Mouse (Mus musculus) forebrain, embryonic 11.5 days (tissue): ENCODE results near the gene Noxo1. TPM values are rescaled to one million over a fixed set of nuclear protein-coding genes. Genes with fewer than 3 reads are reported as not detected.

Experiments
- ATAC-seq: fragments of 200-750 bp; cut with Nextera tagmentation; replicated peaks from 2 replicates; pipeline ENCODE4 v1.8.0; 2017; ENCODE audit warnings: moderate TSS enrichment; ENCODE audit not compliant: low FRiP score
- DNase-seq: peaks from one replicate; pipeline ENCODE4 v3.0.0-alpha.2; 2017; ENCODE audit warnings: low spot score
- H3K27ac ChIP-seq: fragments of 300-500 bp; sonication (generic); 2 replicates; pipeline ENCODE4 v1.5.1; 2014; ENCODE audit warnings: low read depth, low read length
- H3K27me3 ChIP-seq: fragments of 300-500 bp; sonication (generic); 2 replicates; pipeline ENCODE4 v1.6.1; 2014; ENCODE audit warnings: mild to moderate bottlenecking, low read length, mixed read lengths; ENCODE audit not compliant: control insufficient read depth, insufficient read depth
- H3K36me3 ChIP-seq: fragments of 300-500 bp; sonication (generic); 2 replicates; pipeline ENCODE4 v1.6.1; 2014; ENCODE audit warnings: mild to moderate bottlenecking, low read length, moderate library complexity, mixed read lengths; ENCODE audit not compliant: control insufficient read depth, insufficient read depth
- H3K4me1 ChIP-seq: fragments of 300-500 bp; sonication (generic); replicated peaks from 2 replicates; pipeline ENCODE4 v1.6.1; 2014; ENCODE audit warnings: low read length, mixed read lengths; ENCODE audit not compliant: control insufficient read depth, insufficient read depth
- H3K4me2 ChIP-seq: fragments of 300-500 bp; sonication (generic); 2 replicates; pipeline ENCODE4 v1.6.1; 2014; ENCODE audit warnings: low read depth, mild to moderate bottlenecking, low read length, moderate library complexity, mixed read lengths; ENCODE audit not compliant: severe bottlenecking
- H3K4me3 ChIP-seq: fragments of 300-500 bp; sonication (generic); 2 replicates; pipeline ENCODE4 v1.5.1; 2014; ENCODE audit warnings: low read depth, low read length
- H3K9ac ChIP-seq: fragments of 300-500 bp; sonication (generic); 2 replicates; pipeline ENCODE4 v1.6.1; 2014; ENCODE audit warnings: low read length
- H3K9me3 ChIP-seq: fragments of 300-500 bp; sonication (generic); 2 replicates; pipeline ENCODE4 v1.6.1; 2016; ENCODE audit warnings: low read length, mixed read lengths; ENCODE audit not compliant: control insufficient read depth
- WGBS: fragments of 180-500 bp; shearing (Covaris S2); extraction: QIAGEN DNeasy Blood & Tissue Kit; methylation state at CpG from one replicate; pipeline ENCODE4 v1.1.7; 2014; 5-methylcytosine and 5-hydroxymethylcytosine counted together
- polyA plus RNA-seq: library from polyadenylated mRNA; unstranded; fragments of >200 nt; fragmentation: Nextera tagmentation; extraction: Ambion mirVana; gene quantifications from 2 replicates; pipeline ENCODE4 v1.2.1, GENCODE M21; 2014

Gene Noxo1
- polyA plus RNA-seq, 1 experiment from 2014 or later, result 1.7 TPM

- Histone ChIP-seq H3K9me3 (no peaks in the 10 kb centered on the region), H3K36me3 (no peaks in the 10 kb centered on the region), H3K9ac (no peak overlapping the region), H3K4me3 (no peak overlapping the region), H3K27me3 (peaks cover 3% of the 10 kb centered on the region), H3K4me1 (no peaks in the 10 kb centered on the region), H3K4me2 (no peak overlapping the region), H3K27ac (no peak overlapping the region)
- ATAC-seq, result peak; percentile 77
- peak; percentile 88 for DNase-seq
- 18% methylated on average over 7 of the region's 7 CpGs for WGBS
These were observed 49.8 kb downstream of the Noxo1 start for GRCm38 (mm10) chr17:24745526-24746497.

- H3K4me1 ChIP-seq, result no peaks in the 10 kb centered on the region
- no peaks in the 10 kb centered on the region for H3K36me3 ChIP-seq
These were observed 51.0 kb downstream of the Noxo1 start for GRCm38 (mm10) chr17:24746986-24747385.

More at GRCm38 (mm10) chr17:24746986-24747385, 51.0 kb downstream of the Noxo1 start:
- no peak overlapping the region for H3K27ac ChIP-seq
- DNase-seq (no peak), ATAC-seq (no peak)
- no peak overlapping the region for H3K4me3 ChIP-seq
- H3K9ac ChIP-seq, result no peak overlapping the region
- H3K4me2 ChIP-seq, result no peak overlapping the region
- no peaks in the 10 kb centered on the region for H3K9me3 ChIP-seq
- H3K27me3 ChIP-seq, result peaks cover 13% of the 10 kb centered on the region
- 48% methylated on average over 4 of the region's 4 CpGs for WGBS

Other genes starting within 250 kb of the Noxo1 start
- 28.8 and 31.4 TPM in 2 replicates for gene E4f1, start 225.9 kb upstream of the Noxo1 start, polyA plus RNA-seq
- gene Pgp, start 225.8 kb upstream of the Noxo1 start, polyA plus RNA-seq, result 72.1 and 73.4 TPM in 2 replicates
- gene Bricd5, start 222.3 kb upstream of the Noxo1 start, polyA plus RNA-seq, result 0.41 and 0.44 TPM in 2 replicates
- gene Mlst8, start 217.2 kb upstream of the Noxo1 start, polyA plus RNA-seq, result 33.8 and 34.0 TPM in 2 replicates
- 8.0 and 9.3 TPM in 2 replicates for gene Caskin1, start 207.6 kb upstream of the Noxo1 start, polyA plus RNA-seq
- gene Traf7, start 168.3 kb upstream of the Noxo1 start, polyA plus RNA-seq, result 113 and 123 TPM in 2 replicates
- gene Rab26, start 162.0 kb upstream of the Noxo1 start, polyA plus RNA-seq, result 1.8 and 2.7 TPM in 2 replicates
- 19.0 and 23.9 TPM in 2 replicates for gene Pkd1, start 146.4 kb upstream of the Noxo1 start, polyA plus RNA-seq
- 77.6 and 87.4 TPM in 2 replicates for gene Tsc2, start 63.6 kb upstream of the Noxo1 start, polyA plus RNA-seq
- gene Nthl1, start 63.6 kb upstream of the Noxo1 start, polyA plus RNA-seq, result 20.0 TPM in 2 replicates
- 26.8 and 32.3 TPM in 2 replicates for gene Slc9a3r2, start 45.9 kb upstream of the Noxo1 start, polyA plus RNA-seq
- gene Npw, start 37.8 kb upstream of the Noxo1 start, polyA plus RNA-seq, result 0.32 TPM in 1 of 2 replicates, not detected in the other
- gene Zfp598, start 26.5 kb upstream of the Noxo1 start, polyA plus RNA-seq, result 37.6 and 38.4 TPM in 2 replicates
- 14.0 and 17.0 TPM in 2 replicates for gene Syngr3, start 6.3 kb upstream of the Noxo1 start, polyA plus RNA-seq
- gene Gfer, start 78 bp upstream of the Noxo1 start, polyA plus RNA-seq, result 54.9 and 55.4 TPM in 2 replicates
- 111 and 127 TPM in 2 replicates for gene Tbl3, start 11.4 kb downstream of the Noxo1 start, polyA plus RNA-seq
- gene Rnf151, start 21.8 kb downstream of the Noxo1 start, polyA plus RNA-seq, result 0.36 and 0.81 TPM in 2 replicates
- 1,407 and 1,469 TPM in 2 replicates for gene Rps2, start 21.9 kb downstream of the Noxo1 start, polyA plus RNA-seq
- gene Ndufb10, start 28.2 kb downstream of the Noxo1 start, polyA plus RNA-seq, result 189 and 195 TPM in 2 replicates
- not detected in 2 replicates for gene Rpl3l, start 31.6 kb downstream of the Noxo1 start, polyA plus RNA-seq
- gene Msrb1, start 40.4 kb downstream of the Noxo1 start, polyA plus RNA-seq, result 21.3 and 21.6 TPM in 2 replicates
- 0.21 and 0.51 TPM in 2 replicates for gene Hs3st6, start 56.8 kb downstream of the Noxo1 start, polyA plus RNA-seq
- gene Meiob, start 108.1 kb downstream of the Noxo1 start, polyA plus RNA-seq, result not detected in 2 replicates
- 25.4 and 26.7 TPM in 2 replicates for gene Hagh, start 143.9 kb downstream of the Noxo1 start, polyA plus RNA-seq
- gene Fahd1, start 154.1 kb downstream of the Noxo1 start, polyA plus RNA-seq, result 18.2 and 19.3 TPM in 2 replicates
- gene Igfals, start 169.8 kb downstream of the Noxo1 start, polyA plus RNA-seq, result not detected in 2 replicates
- 71.9 and 82.0 TPM in 2 replicates for gene Nubp2, start 190.1 kb downstream of the Noxo1 start, polyA plus RNA-seq
- gene Spsb3, start 190.4 kb downstream of the Noxo1 start, polyA plus RNA-seq, result 44.7 and 47.3 TPM in 2 replicates
- gene Eme2, start 198.9 kb downstream of the Noxo1 start, polyA plus RNA-seq, result 29.1 and 31.2 TPM in 2 replicates
- 76.9 and 81.8 TPM in 2 replicates for gene Mrps34, start 198.9 kb downstream of the Noxo1 start, polyA plus RNA-seq
- gene Nme3, start 200.3 kb downstream of the Noxo1 start, polyA plus RNA-seq, result 47.8 and 60.8 TPM in 2 replicates
- 51.3 and 56.8 TPM in 2 replicates for gene Mapk8ip3, start 240.7 kb downstream of the Noxo1 start, polyA plus RNA-seq